Mouse (Mus musculus): ENCODE data around the gene Gbe1. TPM values are rescaled to one million over a fixed set of nuclear protein-coding genes. Genes with fewer than 3 reads are reported as not detected.

Gene Gbe1
- total RNA-seq (2014; fragmentation: Nextera tagmentation) (35.1 and 42.5 TPM in 2 replicates), total RNA-seq (2017) (66.5 and 68.9 TPM in 2 replicates), polyA plus RNA-seq (2012) (24.5 and 26.8 TPM in 2 replicates)

DNA sequence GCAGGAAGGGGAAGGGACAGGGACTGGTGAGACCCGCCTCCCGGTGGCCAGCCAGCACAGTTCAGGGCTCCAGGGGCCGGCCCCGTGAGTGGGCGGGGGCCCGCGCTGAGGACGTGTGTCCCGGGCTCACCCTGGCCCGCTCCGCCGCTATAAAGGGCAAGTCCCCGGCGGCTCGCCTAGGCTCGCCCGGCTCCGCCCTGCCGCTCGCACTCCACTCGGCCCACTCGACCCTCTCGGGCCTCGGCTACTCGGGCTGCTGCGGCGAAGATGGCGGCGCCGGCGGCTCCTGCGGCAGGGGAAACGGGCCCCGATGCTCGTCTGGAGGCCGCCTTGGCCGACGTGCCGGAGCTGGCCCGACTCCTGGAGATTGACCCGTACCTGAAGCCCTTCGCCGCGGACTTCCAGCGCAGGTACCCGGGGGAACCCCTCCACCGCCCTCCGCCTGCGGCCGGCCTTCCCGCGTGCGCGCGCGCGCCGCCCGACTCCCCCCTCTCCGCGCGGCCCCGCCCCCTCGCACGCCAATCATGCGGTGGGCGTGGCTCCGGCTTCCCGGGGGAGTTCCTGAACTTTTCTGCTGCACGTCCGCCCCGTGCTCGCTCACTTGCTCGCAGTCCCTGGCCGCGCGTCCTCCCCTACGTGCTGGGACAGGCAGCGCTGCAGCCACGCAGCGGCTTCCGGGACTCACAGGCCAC lies at the start of gene Gbe1:
Gbe1 (plus strand) TSS at position 64 of the 692 bp plus-strand sequence.
- Histone ChIP-seq H3K4me3 (ENCODE audit: low read depth, low read length) (peak within 1 kb of the TSS; percentile 76), H3K36me3 (replicated peaks) (no peaks in the 10 kb centered on the region), H3K9me3 (replicated peaks) (no peaks in the 10 kb centered on the region), H3K27me3 (ENCODE audit: insufficient read depth, low read length) (no peaks in the 10 kb centered on the region; the same call in 1 of the 2 replicates), H3K4me1 (ENCODE audit: insufficient read depth, low read depth, low read length) (peaks cover 12% of the 10 kb centered on the region)
- ATAC-seq (ENCODE audit: extremely low read depth, insufficient number of reproducible peaks, low FRiP score, poor library complexity, severe bottlenecking) (peak; percentile 82), DNase-seq (ENCODE audit: low spot score) (peak; percentile 88)
- TF ChIP-seq GATA2 (IDR thresholded peaks at IDR 0.05; ENCODE audit: borderline replicate concordance, low read depth, low read length) (no peak), POLR2AphosphoS5 (IDR thresholded peaks at IDR 0.05; ENCODE audit: insufficient replicate concordance, low read depth, low read length) (no peak), TAL1 (conservative IDR thresholded peaks at IDR 0.05; ENCODE audit: low read depth, low read length) (no peak), CTCF (IDR thresholded peaks at IDR 0.05; ENCODE audit: low read depth, low read length) (no peak), GATA1 (IDR thresholded peaks at IDR 0.05; ENCODE audit: borderline replicate concordance, low read length) (no peak)

DNA sequence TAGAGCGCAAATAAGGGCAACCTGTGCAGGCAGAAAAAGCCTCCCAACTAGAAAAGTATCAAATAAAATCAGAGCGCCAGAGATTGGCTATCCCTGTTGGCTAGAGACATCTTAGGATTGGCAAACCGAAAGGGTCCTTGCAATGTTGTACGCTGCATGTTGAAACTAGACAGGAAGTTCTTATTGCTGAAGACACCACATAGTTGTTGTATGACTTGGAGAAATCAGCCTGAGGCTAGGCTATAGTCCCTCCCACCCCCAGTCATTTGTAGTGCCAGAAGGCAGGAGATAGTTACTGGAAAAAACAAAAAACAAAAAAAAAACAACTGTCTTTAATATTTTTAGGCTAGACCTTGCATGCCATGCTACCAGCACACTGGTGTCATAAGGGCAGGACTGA lies 3.1 kb upstream of the Gbe1 start:
- H3K36me3 ChIP-seq (replicated peaks) = no peaks in the 10 kb centered on the region
- no peak overlapping the region for H3K4me3 ChIP-seq (ENCODE audit: low read depth, low read length)
- DNase-seq (ENCODE audit: low spot score) = no peak
- no peaks in the 10 kb centered on the region for H3K9me3 ChIP-seq (replicated peaks)
- peaks cover 5% of the 10 kb centered on the region for H3K4me1 ChIP-seq (ENCODE audit: insufficient read depth, low read depth, low read length)
- no peak for ATAC-seq (ENCODE audit: extremely low read depth, insufficient number of reproducible peaks, low FRiP score, poor library complexity, severe bottlenecking)
- TF ChIP-seq GATA2 (IDR thresholded peaks at IDR 0.05; ENCODE audit: borderline replicate concordance, low read depth, low read length) (no peak), CTCF (IDR thresholded peaks at IDR 0.05; ENCODE audit: low read depth, low read length) (no peak), TAL1 (conservative IDR thresholded peaks at IDR 0.05; ENCODE audit: low read depth, low read length) (no peak), GATA1 (IDR thresholded peaks at IDR 0.05; ENCODE audit: borderline replicate concordance, low read length) (no peak), POLR2AphosphoS5 (IDR thresholded peaks at IDR 0.05; ENCODE audit: insufficient replicate concordance, low read depth, low read length) (no peak)
- H3K27me3 ChIP-seq (ENCODE audit: insufficient read depth, low read length) = no peaks in the 10 kb centered on the region; the same call in 1 of the 2 replicates

DNA sequence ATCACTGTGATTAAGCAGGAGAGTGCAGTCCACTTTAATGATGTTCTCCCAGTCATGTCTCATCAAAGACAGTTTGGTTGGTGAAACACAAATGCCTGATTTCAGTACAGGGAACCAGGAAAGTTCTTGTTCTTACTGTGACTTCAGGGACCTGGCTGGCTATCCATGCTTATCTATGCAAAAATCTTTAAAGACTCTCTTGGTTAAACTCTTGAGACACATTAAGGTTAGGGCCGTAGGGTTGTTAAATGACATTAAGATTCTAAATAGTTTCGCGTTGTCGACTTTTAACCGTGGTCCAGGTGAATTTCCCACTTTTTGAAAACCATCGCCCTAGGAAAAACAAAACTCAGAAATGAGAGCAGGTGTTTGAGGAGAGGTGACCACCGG lies 258 bp upstream of the Gbe1 start:
- no peaks in the 10 kb centered on the region; the same call in 1 of the 2 replicates for H3K27me3 ChIP-seq (ENCODE audit: insufficient read depth, low read length)
- no peaks in the 10 kb centered on the region for H3K36me3 ChIP-seq (replicated peaks)
- H3K4me3 ChIP-seq (ENCODE audit: low read depth, low read length) = peak overlapping the region; percentile 76
- TF ChIP-seq GATA2 (IDR thresholded peaks at IDR 0.05; ENCODE audit: borderline replicate concordance, low read depth, low read length) = no peak
- TF ChIP-seq GATA1 (IDR thresholded peaks at IDR 0.05; ENCODE audit: borderline replicate concordance, low read length) = no peak
- TF ChIP-seq POLR2AphosphoS5 (IDR thresholded peaks at IDR 0.05; ENCODE audit: insufficient replicate concordance, low read depth, low read length) = no peak
- no peak for TF ChIP-seq TAL1 (conservative IDR thresholded peaks at IDR 0.05; ENCODE audit: low read depth, low read length)
- TF ChIP-seq CTCF (IDR thresholded peaks at IDR 0.05; ENCODE audit: low read depth, low read length) = no peak
- DNase-seq (ENCODE audit: low spot score) = peak; percentile 4
- ATAC-seq (ENCODE audit: extremely low read depth, insufficient number of reproducible peaks, low FRiP score, poor library complexity, severe bottlenecking) = no peak
- no peaks in the 10 kb centered on the region for H3K9me3 ChIP-seq (replicated peaks)
- peaks cover 12% of the 10 kb centered on the region for H3K4me1 ChIP-seq (ENCODE audit: insufficient read depth, low read depth, low read length)

DNA sequence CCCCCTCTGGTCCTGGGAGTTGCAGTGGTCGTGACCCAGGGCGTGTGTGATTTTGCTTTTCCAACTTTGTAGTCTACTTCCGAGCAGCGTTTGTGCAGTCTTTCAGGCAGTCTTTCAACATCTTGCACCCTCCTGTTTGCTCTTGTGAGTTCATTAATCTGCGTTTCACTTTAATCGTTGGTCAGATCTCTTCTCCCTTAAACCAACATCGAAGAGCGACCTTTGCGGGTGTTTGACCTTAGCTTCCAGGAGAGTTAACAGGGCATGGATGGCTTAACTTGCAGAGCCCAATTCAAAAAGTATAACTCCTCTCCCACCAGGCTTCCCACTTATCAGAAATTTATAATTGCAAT lies 805 bp downstream of the Gbe1 start:
- peaks cover 12% of the 10 kb centered on the region for H3K4me1 ChIP-seq (ENCODE audit: insufficient read depth, low read depth, low read length)
- ATAC-seq (ENCODE audit: extremely low read depth, insufficient number of reproducible peaks, low FRiP score, poor library complexity, severe bottlenecking) = no peak
- peak overlapping the region; percentile 76 for H3K4me3 ChIP-seq (ENCODE audit: low read depth, low read length)
- H3K36me3 ChIP-seq (replicated peaks) = peaks cover 2% of the 10 kb centered on the region
- no peaks in the 10 kb centered on the region for H3K9me3 ChIP-seq (replicated peaks)
- H3K27me3 ChIP-seq (ENCODE audit: insufficient read depth, low read length) = no peaks in the 10 kb centered on the region; the same call in 1 of the 2 replicates
- no peak for DNase-seq (ENCODE audit: low spot score)
- TF ChIP-seq TAL1 (conservative IDR thresholded peaks at IDR 0.05; ENCODE audit: low read depth, low read length) (no peak), POLR2AphosphoS5 (IDR thresholded peaks at IDR 0.05; ENCODE audit: insufficient replicate concordance, low read depth, low read length) (no peak), GATA2 (IDR thresholded peaks at IDR 0.05; ENCODE audit: borderline replicate concordance, low read depth, low read length) (no peak), GATA1 (IDR thresholded peaks at IDR 0.05; ENCODE audit: borderline replicate concordance, low read length) (no peak), CTCF (IDR thresholded peaks at IDR 0.05; ENCODE audit: low read depth, low read length) (no peak)

DNA sequence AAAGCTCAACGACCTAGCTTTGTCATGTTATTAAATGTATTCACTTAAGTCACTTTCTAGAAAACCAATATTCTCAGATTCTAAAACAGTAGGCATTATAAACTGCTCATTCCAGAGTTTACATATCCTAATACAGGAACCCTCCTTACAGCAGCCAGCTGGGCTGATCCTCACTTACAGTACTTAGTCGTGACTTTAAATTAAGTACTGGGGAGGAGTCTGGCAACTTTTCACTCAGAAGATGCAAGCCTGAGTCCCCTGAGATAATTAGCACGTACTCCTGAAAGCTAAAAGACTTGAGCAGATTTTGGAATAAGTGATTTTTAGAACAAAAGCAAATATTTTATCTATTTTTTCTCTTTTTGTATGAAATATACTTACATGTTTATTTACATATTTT lies 1.5 kb downstream of the Gbe1 start:
- ATAC-seq (ENCODE audit: extremely low read depth, insufficient number of reproducible peaks, low FRiP score, poor library complexity, severe bottlenecking) = no peak
- Histone ChIP-seq H3K27me3 (ENCODE audit: insufficient read depth, low read length) (no peaks in the 10 kb centered on the region), H3K36me3 (replicated peaks) (peaks cover 2% of the 10 kb centered on the region), H3K4me3 (ENCODE audit: low read depth, low read length) (peak overlapping the region; percentile 21; the same call in 1 of the 2 replicates), H3K9me3 (replicated peaks) (no peaks in the 10 kb centered on the region), H3K4me1 (ENCODE audit: insufficient read depth, low read depth, low read length) (peaks cover 12% of the 10 kb centered on the region)
- DNase-seq (ENCODE audit: low spot score) = no peak
- TF ChIP-seq CTCF (IDR thresholded peaks at IDR 0.05; ENCODE audit: low read depth, low read length) (no peak), POLR2AphosphoS5 (IDR thresholded peaks at IDR 0.05; ENCODE audit: insufficient replicate concordance, low read depth, low read length) (no peak), GATA2 (IDR thresholded peaks at IDR 0.05; ENCODE audit: borderline replicate concordance, low read depth, low read length) (no peak), TAL1 (conservative IDR thresholded peaks at IDR 0.05; ENCODE audit: low read depth, low read length) (no peak), GATA1 (IDR thresholded peaks at IDR 0.05; ENCODE audit: borderline replicate concordance, low read length) (no peak)

DNA sequence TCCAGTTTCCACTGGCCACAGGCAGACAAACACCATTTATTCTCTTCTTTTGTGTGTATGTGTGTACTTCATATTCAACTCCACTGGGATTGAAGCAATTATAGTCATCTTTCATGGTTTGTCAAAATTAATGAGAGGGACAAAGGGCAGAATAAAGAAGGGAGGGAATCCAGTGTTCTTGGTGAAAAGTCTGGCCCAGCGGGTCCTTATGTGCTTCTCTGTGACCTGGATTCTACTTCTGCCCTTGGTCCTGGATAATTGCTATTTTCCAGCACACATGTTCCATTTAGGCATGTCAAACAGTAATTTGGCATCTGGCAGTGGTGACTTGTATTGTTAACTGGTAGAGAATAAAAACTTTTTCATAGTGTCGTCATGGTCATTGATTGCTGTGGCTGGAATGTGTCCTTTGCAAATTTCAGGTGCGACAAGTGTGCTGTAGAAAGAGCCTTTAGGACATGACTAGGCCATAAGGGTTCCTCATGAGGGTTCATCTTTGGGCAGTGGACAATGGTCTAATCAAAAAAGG lies 2.2 kb downstream of the Gbe1 start:
- Histone ChIP-seq H3K9me3 (replicated peaks) (no peaks in the 10 kb centered on the region), H3K4me3 (ENCODE audit: low read depth, low read length) (no peak overlapping the region; the same call in 1 of the 2 replicates), H3K36me3 (replicated peaks) (peaks cover 7% of the 10 kb centered on the region), H3K27me3 (ENCODE audit: insufficient read depth, low read length) (no peaks in the 10 kb centered on the region), H3K4me1 (ENCODE audit: insufficient read depth, low read depth, low read length) (peaks cover 12% of the 10 kb centered on the region)
- ATAC-seq (ENCODE audit: extremely low read depth, insufficient number of reproducible peaks, low FRiP score, poor library complexity, severe bottlenecking) = no peak
- no peak for TF ChIP-seq TAL1 (conservative IDR thresholded peaks at IDR 0.05; ENCODE audit: low read depth, low read length)
- TF ChIP-seq GATA2 (IDR thresholded peaks at IDR 0.05; ENCODE audit: borderline replicate concordance, low read depth, low read length) = no peak
- no peak for TF ChIP-seq POLR2AphosphoS5 (IDR thresholded peaks at IDR 0.05; ENCODE audit: insufficient replicate concordance, low read depth, low read length)
- no peak for TF ChIP-seq CTCF (IDR thresholded peaks at IDR 0.05; ENCODE audit: low read depth, low read length)
- no peak for TF ChIP-seq GATA1 (IDR thresholded peaks at IDR 0.05; ENCODE audit: borderline replicate concordance, low read length)
- DNase-seq (ENCODE audit: low spot score) = no peak

Data from G1E (cell line).